Mouse (Mus musculus) left cerebral cortex, postnatal 4 days (tissue): ENCODE data around the gene Mecom. TPM values are rescaled to one million over a fixed set of nuclear protein-coding genes. Genes with fewer than 3 reads are reported as not detected.

Source experiments
- DNase-seq: peaks from one replicate; pipeline ENCODE4 v3.0.0-alpha.2; 2022
- intact Hi-C: fragments of 180-260 bp; cut with DNase I; formaldehyde crosslinking; loops from one replicate; pipeline ENCODE4 v1.15.1; 2025
- total RNA-seq, 2 experiments: library from RNA; stranded (reverse); gene quantifications; 2 replicates each; pipeline ENCODE4 v1.2.3; 2021

Gene Mecom
- total RNA-seq, 2 experiments from 2014 or later, result 5.3 to 6.0 TPM

DNA sequence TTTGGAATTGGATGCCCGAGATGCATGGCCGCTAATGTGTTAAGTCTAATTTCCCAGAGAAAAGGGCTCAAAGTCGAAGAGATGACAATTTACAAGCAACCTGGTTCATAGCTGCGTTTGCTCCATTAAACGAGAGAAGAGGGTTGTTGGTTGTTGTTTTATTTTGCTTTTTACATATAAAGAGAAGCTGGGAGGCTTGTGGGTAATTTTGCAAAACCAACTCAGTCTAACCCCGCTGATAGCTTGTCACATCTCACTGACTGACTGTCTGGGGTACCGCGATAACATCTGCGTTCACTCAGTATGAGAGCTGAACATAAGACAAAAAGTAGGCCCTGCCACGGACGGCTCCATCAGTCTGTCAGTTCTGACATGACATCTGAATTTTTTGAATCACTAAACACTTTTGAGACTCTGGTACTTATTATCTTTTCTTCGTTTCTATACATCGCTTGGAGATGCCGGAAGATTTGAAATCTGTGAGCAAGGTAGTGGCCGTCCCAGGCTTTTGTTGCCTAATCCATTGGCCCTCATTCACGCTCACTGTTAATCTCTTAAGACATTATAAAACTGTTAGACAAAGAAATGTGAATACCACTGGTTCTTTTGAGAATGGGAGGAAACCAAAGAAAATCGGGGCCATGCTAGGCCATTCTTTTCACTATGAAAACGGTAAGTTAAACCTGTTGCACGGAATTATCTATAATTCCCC, 327.0 kb downstream of the Mecom start:
- DNase-seq, result no peak
- intact Hi-C loops, result no loop called here

GRCm38 (mm10) chr3:30219891-30220290, 327.9 kb downstream of the Mecom start:
- no peak for DNase-seq

DNA sequence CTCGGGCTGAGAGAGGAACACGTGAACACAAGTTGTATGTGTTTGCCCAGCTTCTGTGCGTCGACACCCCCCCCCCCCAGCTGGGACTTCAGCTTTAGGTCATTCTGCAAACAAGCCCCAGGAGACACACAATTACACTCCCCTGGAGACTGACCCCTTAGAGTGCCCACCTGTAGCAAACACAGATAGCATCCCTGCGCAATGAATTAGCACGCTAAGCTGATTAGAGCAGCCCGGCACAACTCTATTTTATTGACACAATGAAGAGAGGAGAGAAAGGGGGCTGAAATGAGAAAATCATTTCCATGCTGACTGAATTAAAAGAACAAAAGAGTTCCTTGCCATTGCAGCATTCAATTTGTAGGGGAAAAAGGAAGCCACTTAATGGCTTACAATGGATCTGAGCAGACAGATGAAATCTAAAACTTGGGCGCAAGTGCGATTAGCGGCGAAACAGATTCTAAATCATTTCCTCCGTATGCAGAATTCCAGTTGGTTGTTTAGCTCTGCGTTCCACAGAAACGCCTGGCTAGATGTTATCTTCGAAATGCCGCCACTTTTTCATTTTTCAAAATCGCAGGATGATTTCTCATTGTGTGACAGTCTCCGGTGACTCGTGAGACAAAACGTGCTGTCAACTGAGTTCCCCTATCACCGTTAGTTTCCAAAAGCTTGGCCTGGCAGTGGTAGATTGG, 328.5 kb downstream of the Mecom start:
- no peak for DNase-seq
- intact Hi-C loops, result loop anchor here (10.0 kb wide), 1 partner anchor 285 kb away; no protein-coding TSS in a partner anchor

More at GRCm38 (mm10) chr3:30219891-30220290, 327.9 kb downstream of the Mecom start:
- intact Hi-C loops, result loop anchor here (10.0 kb wide), 1 partner anchor 285 kb away; no protein-coding TSS in a partner anchor

DNA sequence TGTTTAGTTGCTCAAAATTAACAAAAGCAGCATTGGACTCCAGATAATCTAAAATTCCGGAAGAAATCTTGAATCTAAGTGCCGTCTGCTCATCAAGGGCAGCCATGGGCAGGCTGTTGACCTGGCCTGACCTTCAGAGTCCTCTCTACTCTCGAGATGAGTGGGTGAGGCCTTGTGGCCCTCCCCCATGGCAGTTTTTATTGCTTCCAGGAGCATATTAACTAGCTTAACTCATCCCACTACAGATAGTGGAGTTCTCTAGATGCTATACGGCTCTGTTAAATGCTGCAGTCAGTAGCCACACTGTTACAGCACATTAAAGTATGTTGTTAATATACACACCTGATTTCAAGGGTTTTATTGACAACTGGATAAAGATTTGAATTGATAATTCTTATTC, 333.2 kb downstream of the Mecom start:
- no peak for DNase-seq
- intact Hi-C loops, result loop anchor here (10.0 kb wide), 1 partner anchor 290 kb away; no protein-coding TSS in a partner anchor

DNA sequence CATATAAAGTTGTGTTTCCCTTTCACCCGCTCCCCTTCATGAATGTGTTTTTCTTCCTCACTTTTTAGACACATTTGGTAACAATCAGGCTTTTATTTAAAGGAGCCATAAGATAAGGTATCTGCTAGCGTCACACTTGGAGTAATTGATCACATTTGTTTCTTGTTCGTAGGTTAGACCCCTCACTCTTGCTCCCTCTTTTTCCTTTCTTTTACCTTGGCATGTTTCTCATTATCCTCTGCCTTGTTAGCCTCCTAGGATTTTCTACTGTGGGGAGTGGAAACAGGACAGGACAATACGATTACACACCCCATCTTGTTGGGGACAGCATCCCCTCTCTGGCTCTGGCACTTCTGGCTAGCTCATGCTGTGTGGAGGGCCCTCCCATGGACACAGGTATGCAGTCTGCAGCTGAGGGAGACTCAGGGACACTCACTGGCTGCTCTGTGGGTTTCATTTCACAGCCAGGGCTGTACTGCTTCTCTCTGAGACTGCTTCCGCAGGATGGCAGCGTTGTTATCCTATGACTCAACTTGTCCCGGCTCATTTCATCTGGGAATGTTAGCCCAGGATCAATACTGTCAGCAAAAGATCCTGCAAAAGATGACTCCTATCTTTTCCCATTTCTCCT, 334.2 kb downstream of the Mecom start:
- intact Hi-C loops, result loop anchor here (10.0 kb wide), 1 partner anchor 291 kb away; no protein-coding TSS in a partner anchor
- no peak for DNase-seq

- no peak for DNase-seq
- intact Hi-C loops, result loop anchor here (10.0 kb wide), 1 partner anchor 292 kb away; no protein-coding TSS in a partner anchor
Measured at GRCm38 (mm10) chr3:30212802-30213201, 335.0 kb downstream of the Mecom start.

- peak; percentile 9 for DNase-seq
- intact Hi-C loops, result no loop called here
Measured at GRCm38 (mm10) chr3:30209131-30209530, 338.7 kb downstream of the Mecom start.

- intact Hi-C loops, result no loop called here
Measured at GRCm38 (mm10) chr3:30207886-30208285, 339.9 kb downstream of the Mecom start.

GRCm38 (mm10) chr3:30207431-30207830, 340.4 kb downstream of the Mecom start:
- peak; percentile 53 for DNase-seq

More at GRCm38 (mm10) chr3:30207886-30208285, 339.9 kb downstream of the Mecom start:
- DNase-seq, result peak; percentile 19

DNA sequence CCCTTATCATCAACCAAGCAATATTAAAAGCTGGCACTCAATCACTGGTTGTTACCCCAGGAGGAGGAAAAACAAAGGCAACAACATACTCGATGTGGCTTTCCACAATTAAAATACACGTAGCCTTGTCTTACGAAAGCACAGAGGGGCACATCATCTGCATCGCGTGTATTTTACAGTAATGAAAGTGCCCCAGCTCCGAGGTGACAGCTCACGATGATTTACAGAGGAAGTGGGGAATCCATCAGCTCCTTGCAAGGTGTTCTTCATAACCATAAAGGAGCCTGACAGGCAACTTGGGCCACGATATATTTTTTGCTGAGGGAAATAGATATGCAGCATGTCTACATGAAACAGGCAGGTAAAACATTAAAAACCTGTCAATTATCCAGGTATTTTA, 341.7 kb downstream of the Mecom start:
- no peak for DNase-seq
- intact Hi-C loops, result no loop called here

More at GRCm38 (mm10) chr3:30207431-30207830, 340.4 kb downstream of the Mecom start:
- intact Hi-C loops, result no loop called here

DNA sequence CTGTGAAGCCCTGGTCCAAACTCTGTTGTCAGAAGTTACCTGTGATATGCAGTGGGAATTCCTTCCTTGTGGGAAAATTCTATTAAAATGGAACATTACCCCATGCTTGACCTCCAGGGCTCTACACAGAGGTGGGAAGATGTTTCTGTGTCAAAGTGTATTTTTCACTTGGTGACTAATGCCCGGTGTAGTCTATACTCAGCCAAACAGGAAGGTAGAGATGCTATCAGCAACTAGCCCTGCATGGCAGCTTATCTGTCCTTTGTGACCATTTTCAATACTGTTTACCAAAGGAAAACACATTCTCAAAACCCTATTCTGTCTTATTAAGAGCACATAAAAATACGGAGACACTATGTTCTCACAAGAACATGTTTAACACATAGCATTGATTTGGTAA, 344.0 kb downstream of the Mecom start:
- DNase-seq, result no peak
- intact Hi-C loops, result no loop called here

GRCm38 (mm10) chr3:30198854-30199253, 349.0 kb downstream of the Mecom start:
- DNase-seq, result no peak
- intact Hi-C loops, result no loop called here

DNA sequence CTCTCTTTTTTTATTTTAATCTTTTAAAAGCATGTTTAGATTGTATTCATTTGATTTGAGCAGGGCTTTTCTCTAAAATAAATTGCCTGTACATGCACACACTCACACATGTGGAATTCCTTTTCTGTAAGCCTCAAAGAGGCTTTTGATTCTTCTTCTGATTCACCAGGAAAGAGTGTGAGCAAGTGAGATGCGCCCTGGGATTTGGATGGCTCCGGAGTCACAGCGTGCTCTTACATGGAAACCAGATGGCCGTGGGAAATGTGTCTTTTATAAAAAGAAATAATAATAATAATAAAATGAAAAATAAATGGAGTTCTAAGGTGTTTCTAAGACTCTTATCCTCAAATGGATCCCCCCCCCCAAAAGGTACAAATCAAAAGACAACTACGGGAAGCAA, 349.6 kb downstream of the Mecom start:
- DNase-seq, result no peak
- intact Hi-C loops, result no loop called here

DNA sequence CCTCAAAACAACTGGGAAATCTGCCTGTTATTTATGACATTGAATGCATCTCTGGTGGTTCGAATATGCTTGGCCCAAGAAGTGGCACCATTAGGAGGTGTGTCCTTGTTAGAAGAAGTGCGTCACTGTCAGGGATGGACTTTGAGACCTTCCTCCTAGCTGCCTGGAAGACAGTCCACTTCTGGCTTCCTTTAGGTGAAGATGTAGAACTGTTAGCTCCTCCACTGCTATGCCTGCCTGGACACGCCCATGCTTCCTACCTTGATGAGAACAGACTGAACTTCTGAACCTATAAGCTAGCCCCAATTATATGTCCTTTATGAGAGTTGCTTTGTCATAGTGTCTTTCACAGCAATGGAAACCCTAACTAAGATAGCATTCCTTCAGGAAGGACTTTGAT, 352.6 kb downstream of the Mecom start:
- intact Hi-C loops, result no loop called here
- no peak for DNase-seq

DNA sequence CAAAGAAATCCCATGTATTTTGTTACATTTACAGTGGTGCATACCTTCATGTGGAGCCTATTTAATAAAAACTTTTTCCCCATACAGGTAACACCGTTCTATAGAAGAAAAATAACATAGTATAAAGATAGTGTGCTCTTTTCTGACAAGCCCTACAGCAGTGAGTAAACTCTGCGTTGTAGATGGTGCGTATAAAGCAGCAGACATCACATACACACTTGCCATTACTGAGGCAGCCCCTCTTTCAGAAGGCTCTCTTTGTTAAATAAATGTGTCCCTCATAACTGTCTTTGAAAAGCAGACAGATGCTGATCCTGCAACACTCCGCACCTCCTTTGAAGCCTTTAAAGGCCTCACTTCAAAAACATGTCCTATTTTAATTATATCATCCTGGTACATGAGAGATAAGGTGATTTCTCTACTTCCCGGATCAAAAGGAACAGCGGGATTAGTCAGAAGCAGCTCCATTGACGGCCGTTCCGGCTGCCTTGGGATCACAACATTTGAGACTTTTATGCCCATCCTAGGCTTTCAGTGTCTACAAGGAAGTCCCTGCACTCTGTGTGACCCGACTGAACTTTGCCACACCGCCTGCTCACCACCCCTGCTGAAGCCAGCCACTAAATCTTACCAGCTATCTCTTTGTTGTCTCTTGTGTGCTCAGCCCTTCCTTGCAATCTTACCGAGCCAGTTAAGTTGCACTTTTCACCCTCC, 355.4 kb downstream of the Mecom start:
- DNase-seq, result no peak
- intact Hi-C loops, result no loop called here

- DNase-seq, result no peak
- intact Hi-C loops, result no loop called here
Measured at GRCm38 (mm10) chr3:30189325-30189724, 358.5 kb downstream of the Mecom start.

DNA sequence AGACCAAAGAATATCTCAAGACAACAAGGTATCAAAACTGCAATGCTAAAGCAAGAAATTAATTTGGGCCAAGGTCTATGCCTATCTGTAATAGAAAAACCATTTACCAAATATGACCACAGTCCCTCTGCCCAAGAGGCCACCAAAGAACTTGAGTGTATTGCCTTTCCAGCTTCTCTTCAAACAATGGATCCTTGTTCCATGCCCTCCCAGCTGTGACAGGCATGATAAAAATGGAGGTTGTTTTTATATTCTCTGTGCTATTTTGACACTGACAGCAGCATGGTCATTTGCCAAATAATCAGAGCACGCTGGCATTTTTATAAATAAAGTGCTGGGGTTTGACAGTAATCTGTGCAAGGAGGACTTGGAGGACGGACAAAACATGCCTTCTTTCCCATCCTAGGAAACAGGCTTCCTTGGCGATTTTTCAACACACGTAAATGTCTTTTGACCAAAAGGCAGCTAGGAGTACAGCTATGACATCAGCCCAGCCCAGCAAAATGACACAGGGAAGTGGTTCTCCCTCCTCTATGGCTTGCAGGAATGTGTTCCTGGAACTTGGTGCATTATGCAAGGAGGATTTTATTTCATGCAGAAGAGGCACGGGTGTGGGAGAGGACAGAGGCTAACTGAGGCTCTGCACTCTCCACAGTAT, 359.9 kb downstream of the Mecom start:
- intact Hi-C loops, result no loop called here
- DNase-seq, result peak; percentile 6

DNA sequence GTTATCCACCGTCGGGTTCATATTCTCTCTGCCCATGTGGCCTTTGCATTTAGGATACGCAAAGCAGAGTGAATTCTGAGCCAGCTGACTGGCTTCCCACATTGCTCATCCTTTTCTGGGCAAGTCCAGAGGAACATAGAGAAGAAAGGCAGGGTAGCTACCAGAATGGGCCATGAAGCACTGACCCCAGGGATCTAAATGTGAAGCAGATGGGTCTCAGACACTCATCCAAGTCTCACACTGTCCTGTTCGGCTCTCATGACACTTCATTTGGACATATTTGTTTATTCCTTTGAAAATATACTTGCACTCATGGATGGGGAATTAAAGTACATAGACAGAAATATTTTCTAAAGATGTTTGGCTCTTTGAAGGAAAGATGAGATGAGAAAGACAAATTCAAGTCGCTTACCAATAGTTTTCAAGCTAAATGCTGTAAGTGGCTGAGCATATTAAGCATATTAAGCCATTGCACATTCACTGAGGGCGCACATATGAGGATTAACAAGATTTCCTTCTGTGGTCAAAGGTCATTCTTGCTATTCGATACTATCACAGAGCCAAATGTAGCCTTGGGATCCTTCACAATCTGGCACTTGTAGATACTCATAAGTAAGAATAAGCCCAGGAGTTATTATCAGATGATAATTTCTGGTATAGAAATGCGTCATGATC, 365.9 kb downstream of the Mecom start:
- intact Hi-C loops, result no loop called here
- no peak for DNase-seq

DNA sequence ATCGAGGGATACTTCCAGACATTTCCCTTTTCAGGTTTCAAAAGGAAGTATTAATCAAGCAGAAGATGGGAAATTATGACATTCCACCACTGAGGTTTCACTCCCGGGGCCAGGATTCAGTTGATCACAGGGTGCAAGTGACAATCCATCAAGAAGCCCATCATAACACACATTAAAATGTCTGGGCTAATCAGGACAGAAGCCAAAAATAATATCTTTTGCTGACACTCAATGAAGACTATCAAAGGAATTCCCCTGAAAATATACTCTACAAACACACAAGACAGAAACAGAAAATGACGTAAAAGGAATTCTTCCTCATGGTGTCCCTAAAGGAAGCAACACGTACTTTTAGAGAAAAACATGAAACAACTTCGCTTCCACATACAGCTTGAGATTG, 371.2 kb downstream of the Mecom start:
- intact Hi-C loops, result no loop called here
- no peak for DNase-seq

GRCm38 (mm10) chr3:30173812-30174211, 374.0 kb downstream of the Mecom start:
- intact Hi-C loops, result no loop called here
- DNase-seq, result no peak
